Mouse (Mus musculus): ENCODE measurements around the gene Zbtb34. TPM values are rescaled to one million over a fixed set of nuclear protein-coding genes. Genes with fewer than 3 reads are reported as not detected.
A peak's percentile ranks its signal among the peaks of the same experiment; 100 is the strongest.

The Zbtb34 gene
- total RNA-seq, 2 experiments from 2014 or later = 20.6 to 21.5 TPM

- no peak for DNase-seq
- intact Hi-C loops (cut with DNase I) = no loop called here
These were observed 18.2 kb upstream of the Zbtb34 start for GRCm38 (mm10) chr2:33449119-33449873.

GRCm38 (mm10) chr2:33446796-33447195 is 15.7 kb upstream of the Zbtb34 start:
- intact Hi-C loops (cut with DNase I) = no loop called here
- no peak for DNase-seq

GRCm38 (mm10) chr2:33445741-33446140 is 14.6 kb upstream of the Zbtb34 start:
- intact Hi-C loops (cut with DNase I) = no loop called here
- no peak for DNase-seq

GRCm38 (mm10) chr2:33444862-33445261 is 13.7 kb upstream of the Zbtb34 start:
- intact Hi-C loops (cut with DNase I) = no loop called here
- no peak for DNase-seq

GRCm38 (mm10) chr2:33444358-33444757 is 13.2 kb upstream of the Zbtb34 start:
- intact Hi-C loops (cut with DNase I) = no loop called here
- DNase-seq = peak; percentile 93 to 94

- intact Hi-C loops (cut with DNase I) = no loop called here
- DNase-seq = no peak
These were observed 11.6 kb upstream of the Zbtb34 start for GRCm38 (mm10) chr2:33442701-33443100.

- no peak for DNase-seq
- intact Hi-C loops (cut with DNase I) = no loop called here
These were observed 9.8 kb upstream of the Zbtb34 start for GRCm38 (mm10) chr2:33440893-33441292.

- intact Hi-C loops (cut with DNase I) = no loop called here
- no peak for DNase-seq
These were observed 9.0 kb upstream of the Zbtb34 start for GRCm38 (mm10) chr2:33439980-33440670.

- intact Hi-C loops (cut with DNase I) = no loop called here
- DNase-seq = no peak
These were observed 8.4 kb upstream of the Zbtb34 start for GRCm38 (mm10) chr2:33439471-33439881.

- intact Hi-C loops (cut with DNase I) = no loop called here
- no peak for DNase-seq
These were observed 7.3 kb upstream of the Zbtb34 start for GRCm38 (mm10) chr2:33438377-33438776.

- no peak for DNase-seq
- intact Hi-C loops (cut with DNase I) = no loop called here
These were observed 6.1 kb upstream of the Zbtb34 start for GRCm38 (mm10) chr2:33437184-33437583.

- intact Hi-C loops (cut with DNase I) = no loop called here
- no peak for DNase-seq
These were observed 5.0 kb upstream of the Zbtb34 start for GRCm38 (mm10) chr2:33436035-33436580.

- no peak for DNase-seq
- intact Hi-C loops (cut with DNase I) = no loop called here
These were observed 4.0 kb upstream of the Zbtb34 start for GRCm38 (mm10) chr2:33435036-33435650.

- intact Hi-C loops (cut with DNase I) = no loop called here
- DNase-seq = peak; percentile 48 to 63
These were observed 1.8 kb upstream of the Zbtb34 start for GRCm38 (mm10) chr2:33432877-33433276.

- DNase-seq = no peak
- intact Hi-C loops (cut with DNase I) = no loop called here
These were observed 898 bp downstream of the Zbtb34 start for GRCm38 (mm10) chr2:33430081-33430770.

- DNase-seq = peak; percentile 52 to 55
- intact Hi-C loops (cut with DNase I) = no loop called here
These were observed 1.8 kb downstream of the Zbtb34 start for GRCm38 (mm10) chr2:33429339-33429738.

- DNase-seq = no peak
These were observed 4.3 kb downstream of the Zbtb34 start for GRCm38 (mm10) chr2:33426640-33427398.

GRCm38 (mm10) chr2:33417454-33417853 is 13.7 kb downstream of the Zbtb34 start:
- intact Hi-C loops (cut with DNase I) = no loop called here

More at GRCm38 (mm10) chr2:33426640-33427398, 4.3 kb downstream of the Zbtb34 start:
- intact Hi-C loops (cut with DNase I) = no loop called here

GRCm38 (mm10) chr2:33414019-33414418 is 17.1 kb downstream of the Zbtb34 start:
- intact Hi-C loops (cut with DNase I) = no loop called here
- no peak for DNase-seq

More at GRCm38 (mm10) chr2:33417454-33417853, 13.7 kb downstream of the Zbtb34 start:
- DNase-seq = no peak

GRCm38 (mm10) chr2:33412111-33412510 is 19.0 kb downstream of the Zbtb34 start:
- DNase-seq = peak; percentile 23 to 39
- intact Hi-C loops (cut with DNase I) = no loop called here

Measured in heart, postnatal 10 days (tissue).